Mouse (Mus musculus) CH12.LX (cell line): Measurements from ENCODE around the gene Sptbn4. TPM values are rescaled to one million over a fixed set of nuclear protein-coding genes. Genes with fewer than 3 reads are reported as not detected.

ENCODE experiments used
- DNase-seq: peaks from one replicate; pipeline ENCODE4 v3.0.0-alpha.2; 2013; ENCODE audit errors: extremely low read depth
- H3K27ac ChIP-seq: 2 replicates; pipeline ENCODE4 v1.5.1; 2012; ENCODE audit warnings: low read depth, mild to moderate bottlenecking, control low read depth, moderate library complexity; ENCODE audit not compliant: insufficient read depth
- H3K27me3 ChIP-seq: replicated peaks from 2 replicates; pipeline ENCODE3; 2012; ENCODE audit warnings: inconsistent platforms
- H3K36me3 ChIP-seq, 2 experiments: replicated peaks in 1 of 2; 2 replicates each; pipeline versions ENCODE3 to v1.6.1; 2012; ENCODE audit warnings: inconsistent platforms in 1 of 2, low read length in 1 of 2, mild to moderate bottlenecking in 1 of 2, mixed read lengths in 1 of 2, moderate library complexity in 1 of 2; ENCODE audit not compliant: control insufficient read depth in 1 of 2, insufficient read depth in 1 of 2
- H3K4me1 ChIP-seq, 2 experiments: 2 replicates each; pipeline ENCODE4 v1.6.1; 2012; ENCODE audit warnings: inconsistent platforms in 1 of 2, moderate library complexity in 1 of 2; ENCODE audit not compliant: insufficient read depth in 2 of 2, control insufficient read depth in 1 of 2
- H3K4me2 ChIP-seq: 2 replicates; pipeline ENCODE4 v1.6.1; 2012; ENCODE audit warnings: low read depth, mild to moderate bottlenecking, control low read depth; ENCODE audit not compliant: poor library complexity, insufficient read depth, severe bottlenecking
- H3K4me3 ChIP-seq, 3 experiments: fragments of 150-350 bp in 1 of 3; sonication (generic) in 1 of 3; replicated peaks in 1 of 3; 2 replicates each; pipeline versions ENCODE3 to v1.5.1; 2011 to 2012; ENCODE audit warnings: low read depth in 2 of 3, low read length in 2 of 3, mild to moderate bottlenecking in 2 of 3, moderate library complexity in 2 of 3, control low read depth in 1 of 3, improper control_type of control experiment in 1 of 3, inconsistent platforms in 1 of 3, mixed read lengths in 1 of 3; ENCODE audit not compliant: poor library complexity in 1 of 3
- H3K79me2 ChIP-seq: replicated peaks from 2 replicates; pipeline ENCODE4 v1.6.1; 2012; ENCODE audit warnings: mild to moderate bottlenecking, moderate library complexity; ENCODE audit not compliant: control insufficient read depth, poor library complexity, insufficient read depth, severe bottlenecking; ENCODE audit errors: extremely low read depth
- H3K9ac ChIP-seq: 2 replicates; pipeline ENCODE4 v1.6.1; 2012; ENCODE audit warnings: low read depth, mild to moderate bottlenecking, control low read depth, moderate library complexity; ENCODE audit not compliant: insufficient read depth
- H3K9me3 ChIP-seq: replicated peaks from 2 replicates; pipeline ENCODE3; 2012; ENCODE audit warnings: low read length, inconsistent platforms, mixed read lengths
- CHD2 ChIP-seq: IDR thresholded peaks from 2 replicates; pipeline ENCODE4 v1.6.1; 2011; ENCODE audit warnings: low read length, improper control_type of control experiment
- E2F4 ChIP-seq: IDR thresholded peaks from 2 replicates; pipeline ENCODE4 v1.6.1; 2011; ENCODE audit warnings: low read depth, low read length, improper control_type of control experiment; ENCODE audit not compliant: insufficient replicate concordance
- ELF1 ChIP-seq: IDR thresholded peaks from 2 replicates; pipeline ENCODE4 v1.6.1; 2014; ENCODE audit warnings: low read depth, mild to moderate bottlenecking, inconsistent platforms, low read length, improper control_type of control experiment
- ETS1 ChIP-seq: conservative IDR thresholded peaks from 2 replicates; pipeline ENCODE4 v1.6.1; 2012; ENCODE audit warnings: low read depth, mild to moderate bottlenecking, inconsistent platforms, low read length, improper control_type of control experiment, moderate library complexity
- IRF4 ChIP-seq: IDR thresholded peaks from 2 replicates; pipeline ENCODE4 v1.6.1; 2014; ENCODE audit warnings: low read depth, mild to moderate bottlenecking, inconsistent platforms, low read length, improper control_type of control experiment
- MAZ ChIP-seq: IDR thresholded peaks from 2 replicates; pipeline ENCODE4 v1.6.1; 2012; ENCODE audit warnings: low read depth, mild to moderate bottlenecking, inconsistent platforms, low read length, improper control_type of control experiment, moderate library complexity
- MEF2A ChIP-seq: IDR thresholded peaks from 2 replicates; pipeline ENCODE4 v1.6.1; 2014; ENCODE audit warnings: low read depth, mild to moderate bottlenecking, inconsistent platforms, low read length, improper control_type of control experiment, borderline replicate concordance
- NRF1 ChIP-seq: IDR thresholded peaks from 2 replicates; pipeline ENCODE4 v1.6.1; 2014; ENCODE audit warnings: low read depth, mild to moderate bottlenecking, inconsistent platforms, low read length, improper control_type of control experiment, moderate library complexity
- PAX5 ChIP-seq: IDR thresholded peaks from 2 replicates; pipeline ENCODE4 v1.6.1; 2012; ENCODE audit warnings: low read length, inconsistent platforms, mixed read lengths
- SMC3 ChIP-seq: IDR thresholded peaks from 2 replicates; pipeline ENCODE4 v1.6.1; 2011; ENCODE audit warnings: low read depth, low read length, improper control_type of control experiment
- TCF12 ChIP-seq: IDR thresholded peaks from 2 replicates; pipeline ENCODE4 v1.6.1; 2014; ENCODE audit warnings: low read depth, mild to moderate bottlenecking, inconsistent platforms, low read length, improper control_type of control experiment
- UBTF ChIP-seq: IDR thresholded peaks from 2 replicates; pipeline ENCODE4 v1.6.1; 2012; ENCODE audit warnings: low read depth, mild to moderate bottlenecking, inconsistent platforms, low read length, improper control_type of control experiment, moderate library complexity
- USF1 ChIP-seq: IDR thresholded peaks from 2 replicates; pipeline ENCODE4 v1.6.1; 2014; ENCODE audit warnings: low read depth, mild to moderate bottlenecking, inconsistent platforms, low read length, improper control_type of control experiment
- ZC3H11A ChIP-seq: IDR thresholded peaks from 2 replicates; pipeline ENCODE4 v1.6.1; 2012; ENCODE audit warnings: low read depth, mild to moderate bottlenecking, inconsistent platforms, low read length, improper control_type of control experiment
- ZMIZ1 ChIP-seq: IDR thresholded peaks from 2 replicates; pipeline ENCODE4 v1.6.1; 2012; ENCODE audit warnings: low read depth, mild to moderate bottlenecking, inconsistent platforms, low read length, improper control_type of control experiment
- ZNF384 ChIP-seq: IDR thresholded peaks from 2 replicates; pipeline ENCODE4 v1.6.1; 2012; ENCODE audit warnings: low read depth, low read length, improper control_type of control experiment, inconsistent platforms
- dilution Hi-C: fragments of 300-500 bp; cut with MboI; formaldehyde crosslinking; loops from 2 replicates; pipeline ENCODE4 v1.14.3; 2020; ENCODE audit warnings: low sequenced_read_pairs; ENCODE audit not compliant: extremely low pct_unique_long_range_greater_than_20kb, extremely low pct_ligation_motif_present
- in situ Hi-C: fragments of 300-500 bp; cut with MboI; formaldehyde crosslinking; loops from 3 replicates; pipeline ENCODE4 v1.14.3; 2019; ENCODE audit warnings: low sequenced_read_pairs, low pct_ligation_motif_present, low pct_unique_long_range_greater_than_20kb, mixed read lengths
- polyA plus RNA-seq: library from polyadenylated mRNA; unstranded; fragments of >175 nt; gene quantifications from 2 replicates; pipeline ENCODE4 v1.2.1, GENCODE M21; 2012; ENCODE audit warnings: low read depth; ENCODE audit not compliant: insufficient read length
- total RNA-seq, 2 experiments: library from RNA; depleted of rRNA; stranded (reverse); fragments of 300-350 nt in 1 of 2; fragments of >200 nt in 1 of 2; gene quantifications; 2 replicates each; pipeline ENCODE4 v1.2.3; 2012 to 2014

Sptbn4 gene
- total and polyA plus RNA-seq, 3 experiments = 0.21 to 0.38 (median 0.24) TPM

DNA sequence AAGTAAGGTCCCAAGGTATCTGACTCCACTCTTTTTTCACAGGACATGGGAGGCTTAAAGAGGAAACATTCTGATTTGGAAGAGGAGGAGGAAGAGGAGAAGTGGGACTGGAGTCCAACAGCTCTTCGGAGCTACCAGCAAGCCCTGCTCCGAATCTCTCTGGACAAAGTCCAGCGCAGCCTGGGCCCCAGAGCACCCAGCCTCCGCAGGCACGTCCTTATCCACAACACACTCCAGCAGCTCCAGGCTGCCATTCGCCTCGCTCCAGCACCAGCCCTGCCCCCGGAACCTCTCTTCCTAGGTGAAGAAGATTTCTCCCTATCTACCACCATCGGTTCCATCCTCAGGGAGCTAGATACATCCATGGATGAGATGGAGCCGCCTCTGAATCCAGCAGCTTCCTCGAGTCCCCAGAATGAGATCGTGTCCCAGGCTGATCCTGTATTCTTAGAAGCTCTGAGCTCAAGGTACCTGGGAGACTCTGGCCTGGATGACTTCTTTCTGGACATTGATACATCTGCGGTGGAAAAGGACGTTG is 28.7 kb upstream of the Sptbn4 start:
- peaks cover 0 to 12% of the 10 kb centered on the region in 2 experiments for H3K36me3 ChIP-seq
- no peak for DNase-seq
- no peak overlapping the region for H3K27ac ChIP-seq
- no peak for TF ChIP-seq E2F4
- no peak for TF ChIP-seq CHD2
- no peak for TF ChIP-seq ZNF384
- no peak for TF ChIP-seq ZMIZ1
- no peak for TF ChIP-seq MAZ
- no peak for TF ChIP-seq ETS1
- no peak for TF ChIP-seq MEF2A
- TF ChIP-seq IRF4 = no peak
- no peak for TF ChIP-seq PAX5
- TF ChIP-seq UBTF = no peak
- no peak for TF ChIP-seq NRF1
- no peak for TF ChIP-seq TCF12
- TF ChIP-seq ELF1 = no peak
- no peak for TF ChIP-seq USF1
- TF ChIP-seq ZC3H11A = no peak
- H3K4me3 ChIP-seq = no peak overlapping the region
- in situ Hi-C loops (no loop called here), dilution Hi-C loops (no loop called here)
- no peaks in the 10 kb centered on the region for H3K9me3 ChIP-seq
- H3K9ac ChIP-seq = no peak overlapping the region
- no peaks in the 10 kb centered on the region for H3K27me3 ChIP-seq
- peaks cover 9 to 32% of the 10 kb centered on the region in 2 experiments for H3K4me1 ChIP-seq
- no peak overlapping the region for H3K4me2 ChIP-seq
- H3K79me2 ChIP-seq = no peaks in the 10 kb centered on the region

DNA sequence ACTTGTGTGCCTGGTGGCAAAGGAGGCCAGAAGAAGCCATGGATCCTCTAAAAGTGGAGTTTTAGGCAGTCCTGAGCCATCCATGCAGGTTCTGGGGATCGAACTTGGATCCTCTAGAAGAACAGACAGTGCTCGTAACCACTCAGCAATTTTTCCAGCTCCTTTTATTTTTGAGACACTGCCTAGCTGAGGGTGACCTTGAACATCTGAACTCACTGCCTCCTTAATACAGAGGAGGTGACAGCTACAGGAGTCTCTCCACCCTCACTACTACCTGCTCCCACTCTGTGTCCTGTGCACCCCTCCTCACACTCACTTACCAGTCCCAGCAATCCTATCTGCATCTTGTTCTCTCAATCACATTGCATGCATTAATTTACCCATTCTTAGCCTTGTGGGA is 28.1 kb upstream of the Sptbn4 start:
- Histone ChIP-seq H3K4me1 (peaks cover 9 to 28% of the 10 kb centered on the region in 2 experiments), H3K9ac (no peak overlapping the region), H3K79me2 (no peaks in the 10 kb centered on the region)
- in situ Hi-C loops = no loop called here
- TF ChIP-seq SMC3 = no peak
- TF ChIP-seq ZC3H11A = no peak
- no peak for TF ChIP-seq USF1
- no peak for TF ChIP-seq MEF2A
- TF ChIP-seq, all 38 proteins: peak for 0
- Histone ChIP-seq H3K27ac (no peak overlapping the region), H3K9me3 (no peaks in the 10 kb centered on the region), H3K36me3 (peaks cover 0 to 12% of the 10 kb centered on the region in 2 experiments), H3K4me2 (peak overlapping the region; percentile 72; the same call in 1 of the 2 replicates), H3K4me3 (no peak overlapping the region), H3K27me3 (no peaks in the 10 kb centered on the region)
- no peak for DNase-seq
- dilution Hi-C loops = no loop called here
